Mouse (Mus musculus) left cerebral cortex, postnatal 25 days (tissue): ENCODE results near the gene Phf19. TPM values are rescaled to one million over a fixed set of nuclear protein-coding genes. Genes with fewer than 3 reads are reported as not detected.

Experiments used
- total RNA-seq, 2 experiments: library from RNA; stranded (reverse); gene quantifications; 2 replicates each; pipeline ENCODE4 v1.2.3; 2021

Gene Phf19
- total RNA-seq, 2 experiments from 2014 or later, result 1.3 to 1.6 TPM

Other genes starting within 250 kb of the Phf19 start
- 100 to 1,000 TPM in 1 of 2 experiments, 10 to 100 TPM in 1; 97.4 to 101 TPM for gene Gapvd1, start 158.8 kb downstream of the Phf19 start, total RNA-seq
- gene Hspa5, start 142.1 kb downstream of the Phf19 start, total RNA-seq, result 100 to 1,000 TPM; 394 to 427 TPM
- gene Rabepk, start 114.1 kb downstream of the Phf19 start, total RNA-seq, result 10 to 100 TPM; 30.8 to 34.0 TPM
- 100 to 1,000 TPM in 1 of 2 experiments, 10 to 100 TPM in 1; 96.1 to 101 TPM for gene Fbxw2, start 87.7 kb downstream of the Phf19 start, total RNA-seq
- not detected for gene Gm34653, start 81.0 kb downstream of the Phf19 start, total RNA-seq
- gene Cutal, start 39.6 kb downstream of the Phf19 start, total RNA-seq, result under 1 TPM; 0.25 to 0.41 TPM
- 10 to 100 TPM; 33.3 to 38.0 TPM for gene Psmd5, start 39.1 kb downstream of the Phf19 start, total RNA-seq
- 1 to 10 TPM in 1 of 2 experiments, under 1 TPM in 1; 0.57 to 2.1 TPM for gene Traf1, start 47.7 kb upstream of the Phf19 start, total RNA-seq
- gene Hc, start 147.4 kb upstream of the Phf19 start, total RNA-seq, result under 1 TPM; 0.09 to 0.23 TPM
- under 1 TPM in 1 of 2 experiments, not detected in 1; 0.41 TPM for gene AI182371, start 187.5 kb upstream of the Phf19 start, total RNA-seq
- 1 to 10 TPM; 7.1 to 8.6 TPM for gene Cntrl, start 195.5 kb upstream of the Phf19 start, total RNA-seq